Mouse (Mus musculus) embryo, embryonic 11.5 days (tissue): Measurements from ENCODE around the gene Kit.

Source experiments
- DNase-seq: peaks from one replicate; pipeline ENCODE4 v3.0.0-alpha.2; 2012; ENCODE audit warnings: low read depth, low spot score

Gene Kit

DNA sequence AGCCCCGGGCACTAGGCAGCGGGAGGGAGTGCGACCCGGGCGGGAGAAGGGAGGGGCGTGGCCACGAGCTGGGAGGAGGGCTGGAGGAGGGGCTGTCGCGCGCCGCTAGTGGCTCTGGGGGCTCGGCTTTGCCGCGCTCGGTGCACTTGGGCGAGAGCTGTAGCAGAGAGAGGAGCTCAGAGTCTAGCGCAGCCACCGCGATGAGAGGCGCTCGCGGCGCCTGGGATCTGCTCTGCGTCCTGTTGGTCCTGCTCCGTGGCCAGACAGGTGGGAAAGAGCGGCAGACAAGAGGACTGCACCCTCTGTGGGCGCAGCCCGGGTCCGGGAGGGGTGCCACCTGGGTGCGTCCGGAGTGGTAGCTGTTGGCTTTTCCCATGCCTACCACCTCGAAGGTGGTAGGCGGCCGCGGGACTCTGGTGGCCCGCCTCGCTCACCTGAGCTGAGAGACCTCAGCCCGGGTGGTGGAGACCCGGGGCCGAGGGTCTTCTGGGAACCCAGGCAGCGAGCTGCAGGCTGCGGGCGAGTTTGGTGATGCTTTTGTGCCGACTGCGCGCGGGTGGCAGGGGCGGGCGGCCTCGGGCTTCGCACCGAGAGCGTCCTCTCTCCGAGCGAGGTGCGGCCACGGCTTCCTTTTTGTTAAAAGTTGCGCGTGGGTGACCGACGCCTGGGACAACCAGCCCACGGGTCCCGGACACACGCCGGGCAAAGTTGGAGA, at the start of gene Kit:
Kit (plus strand) TSS at position 65 of the 715 bp plus-strand sequence.
- DNase-seq = peak; percentile 79

DNA sequence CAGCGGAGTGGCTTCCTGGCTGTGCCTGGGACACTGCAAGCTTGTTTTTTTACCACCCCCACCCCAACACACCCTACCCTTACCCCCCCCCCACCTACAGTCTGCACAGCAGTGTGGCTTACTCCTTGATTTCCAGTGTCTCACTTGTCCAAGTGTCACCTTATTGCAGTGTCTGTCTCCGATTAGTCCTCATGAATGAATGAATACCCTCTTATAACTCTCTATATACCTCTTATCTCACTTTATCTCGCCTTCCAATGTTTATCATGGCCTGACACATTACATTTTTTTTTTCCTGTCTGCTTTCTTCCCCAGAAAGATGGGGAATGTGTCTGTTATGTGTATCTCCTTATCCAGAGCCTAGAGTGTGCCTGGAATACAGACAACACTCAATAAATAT, 38.6 kb upstream of the Kit start:
- no peak for DNase-seq

DNA sequence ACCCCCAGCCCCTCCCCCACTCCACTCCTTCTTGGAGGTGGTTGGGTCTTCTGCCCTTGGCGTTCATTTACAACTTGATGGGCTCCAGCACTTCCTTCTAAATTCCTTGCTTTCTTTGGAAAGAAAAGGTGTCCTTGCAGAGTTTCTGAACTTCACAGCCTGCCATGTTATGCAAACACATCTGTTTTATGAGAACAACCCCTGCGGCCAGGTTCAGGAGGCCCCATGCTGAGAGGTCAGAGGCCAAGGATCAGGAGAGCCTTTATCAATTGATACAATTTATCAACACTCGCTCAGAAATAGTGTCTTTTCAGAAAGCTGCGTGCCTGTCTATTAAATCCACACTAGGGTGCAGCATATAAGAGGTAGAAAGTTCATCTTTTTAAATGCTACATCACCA, 37.0 kb upstream of the Kit start:
- no peak for DNase-seq

DNA sequence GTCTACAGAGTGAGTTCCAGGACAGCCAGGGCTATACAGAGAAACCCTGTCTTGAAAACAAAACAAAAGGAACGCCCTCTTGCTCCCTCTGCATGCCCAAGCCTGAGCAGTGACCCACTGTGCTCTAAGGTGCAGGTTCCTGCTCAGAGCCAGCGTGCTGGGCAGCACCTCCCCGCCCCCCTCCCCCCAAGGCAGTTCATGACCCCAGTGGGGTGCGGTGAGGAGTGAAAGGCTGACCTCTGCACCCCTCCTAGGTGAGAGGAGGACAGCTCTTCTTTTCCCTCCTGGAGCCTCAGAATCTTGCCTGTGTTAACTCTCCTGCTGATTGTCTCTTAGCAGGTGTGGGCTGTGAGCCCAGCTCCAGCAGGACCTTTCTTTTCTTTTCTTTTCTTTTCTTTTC, 36.3 kb upstream of the Kit start:
- DNase-seq = no peak

DNA sequence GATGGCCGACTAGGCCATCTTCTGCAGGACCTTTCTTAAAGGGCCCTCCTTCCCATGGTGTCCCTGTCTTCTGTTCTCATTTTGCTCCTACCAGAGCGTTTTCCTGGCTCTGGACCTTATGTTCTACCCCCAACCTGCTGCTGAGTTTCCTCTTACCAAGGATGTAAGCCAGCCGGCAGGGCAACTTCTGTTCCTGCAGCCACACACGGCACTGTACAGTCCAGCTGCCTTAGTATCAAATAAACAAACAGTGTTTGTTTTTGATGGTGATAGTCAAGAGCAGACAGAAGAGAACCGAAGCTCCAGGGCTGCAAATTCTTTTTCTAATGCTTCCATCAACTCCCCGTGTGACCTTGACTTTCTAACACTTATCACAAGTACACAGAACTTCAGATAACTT, 35.6 kb upstream of the Kit start:
- no peak for DNase-seq

DNA sequence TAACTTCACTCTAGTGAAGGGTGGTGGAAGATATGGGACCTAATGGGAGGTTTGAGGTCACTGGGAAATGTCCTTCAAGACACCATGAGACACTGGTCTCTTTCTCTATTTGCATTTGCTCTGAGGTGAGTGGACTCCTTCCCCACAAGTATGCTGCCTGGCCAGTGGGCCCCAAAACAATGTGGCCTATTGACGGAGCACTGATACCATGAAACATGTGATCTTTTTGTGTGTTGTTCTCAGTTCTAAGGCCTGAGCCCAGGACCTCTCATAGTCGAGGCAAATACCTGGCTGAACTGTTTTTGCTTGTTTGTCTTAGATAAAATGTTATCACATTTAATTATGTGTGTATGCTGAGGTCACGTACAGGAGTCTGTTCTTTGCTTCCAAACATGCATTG, 31.0 kb upstream of the Kit start:
- DNase-seq = no peak

DNA sequence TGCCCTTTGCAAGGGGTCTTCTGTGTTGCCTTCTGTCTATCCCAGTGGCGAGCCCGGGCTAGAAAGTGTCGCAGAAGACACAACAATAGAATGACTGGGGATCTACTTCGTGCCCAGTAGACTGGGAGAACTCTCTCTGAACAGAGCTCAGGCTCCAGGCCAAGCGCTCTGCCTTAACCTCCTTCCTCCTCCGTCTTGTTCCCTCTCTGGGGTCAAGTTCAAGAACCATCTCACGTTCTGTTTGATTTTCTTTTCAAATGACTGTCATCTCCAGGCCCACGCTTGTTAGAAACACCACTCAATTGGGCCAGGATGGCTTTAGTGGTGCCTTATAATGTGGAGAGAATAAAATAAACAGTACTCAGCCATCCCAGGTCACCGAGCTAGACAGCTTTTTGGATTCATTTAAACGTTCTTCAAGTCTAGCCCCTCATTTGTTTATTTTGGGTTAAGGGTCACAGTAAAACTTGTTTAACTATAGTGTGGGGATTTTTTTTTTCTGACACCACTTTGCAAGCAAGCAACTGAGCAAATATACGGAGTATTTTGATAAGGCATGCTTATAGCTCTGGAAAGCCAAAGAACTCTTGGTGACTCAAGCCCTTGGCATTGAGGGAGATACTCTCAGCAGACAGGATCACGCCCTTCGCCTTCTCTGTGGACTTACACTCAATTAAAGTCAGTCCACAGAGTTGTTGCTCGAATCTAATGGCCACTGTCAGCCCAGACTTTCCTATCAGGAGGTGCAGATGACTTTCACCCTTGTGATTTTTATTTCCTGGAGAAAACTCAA, 30.0 kb upstream of the Kit start:
- DNase-seq = no peak

DNA sequence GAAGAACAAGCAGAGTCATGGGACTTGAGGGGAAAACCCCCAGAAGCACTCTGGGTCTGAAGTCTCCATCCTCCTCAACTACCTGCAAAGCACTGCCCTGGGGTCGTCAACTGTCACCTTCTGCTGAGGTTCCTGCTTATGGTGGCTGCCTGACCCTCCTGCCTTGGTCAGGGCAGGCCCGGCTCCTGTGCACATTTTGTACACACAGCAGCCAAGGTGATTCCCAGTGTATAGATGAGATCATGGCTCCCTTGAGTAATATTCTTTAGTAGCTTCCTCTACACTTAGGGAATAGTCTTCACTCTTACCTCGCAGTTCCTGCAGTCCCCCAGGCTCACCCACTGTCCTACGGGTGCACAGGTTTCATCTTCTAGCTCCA, 29.5 kb upstream of the Kit start:
- no peak for DNase-seq

DNA sequence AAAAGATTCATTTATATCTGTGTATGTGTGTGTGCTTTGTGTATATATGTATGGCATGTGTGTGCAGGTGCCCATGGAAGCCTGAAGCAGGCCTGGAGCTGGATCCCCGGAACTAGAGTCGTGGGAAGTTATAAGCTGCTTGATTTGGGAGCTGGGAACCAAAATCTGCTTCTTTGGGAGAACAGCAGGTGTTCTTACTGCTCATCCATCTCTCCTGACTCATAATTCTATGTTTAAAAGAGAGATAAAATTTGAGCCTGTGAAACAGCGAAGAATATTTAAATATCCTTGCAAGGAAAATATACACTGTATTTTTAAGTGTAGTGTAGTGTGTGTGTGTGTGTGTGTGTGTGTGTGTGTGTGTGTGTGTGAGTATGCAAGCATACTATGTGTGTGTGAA, 21.7 kb upstream of the Kit start:
- no peak for DNase-seq

DNA sequence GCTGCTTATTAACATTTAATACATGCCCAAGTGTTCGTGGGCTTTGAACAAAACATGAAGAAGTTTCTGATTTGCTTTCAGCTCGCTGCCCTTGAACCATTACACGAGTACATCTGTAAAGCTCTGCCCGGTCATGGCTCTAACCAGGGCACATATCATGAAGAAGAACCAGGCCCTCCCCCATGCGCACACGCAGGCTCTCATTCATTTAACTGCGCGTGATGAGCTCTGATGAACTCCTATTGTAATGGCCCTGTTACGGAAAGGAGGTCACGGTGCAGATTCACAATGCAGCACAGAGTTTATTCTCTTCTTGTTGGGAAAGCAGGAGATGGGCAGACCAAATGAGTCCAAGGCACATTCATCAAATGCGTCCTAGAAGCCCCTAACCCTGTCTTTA, 17.1 kb upstream of the Kit start:
- no peak for DNase-seq

DNA sequence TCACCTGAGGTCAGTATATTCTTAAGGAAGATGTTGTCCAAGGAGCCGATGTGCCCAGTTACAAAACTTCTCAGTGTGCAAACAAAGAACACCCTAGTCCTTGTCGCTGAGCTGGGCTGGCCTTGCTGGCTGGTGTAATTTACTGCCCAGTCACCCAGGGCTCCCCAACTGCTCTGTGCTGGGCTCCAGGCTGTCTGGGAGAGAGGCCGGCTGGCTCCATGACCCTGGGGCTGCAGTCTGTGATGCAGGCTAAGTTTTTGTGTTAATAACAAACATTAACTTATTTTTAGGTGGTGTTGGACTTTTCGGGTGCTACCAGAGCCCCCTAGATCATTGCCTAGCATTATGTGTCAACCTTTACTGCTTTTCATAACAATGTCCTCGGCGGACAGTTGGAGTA, 15.4 kb upstream of the Kit start:
- no peak for DNase-seq

DNA sequence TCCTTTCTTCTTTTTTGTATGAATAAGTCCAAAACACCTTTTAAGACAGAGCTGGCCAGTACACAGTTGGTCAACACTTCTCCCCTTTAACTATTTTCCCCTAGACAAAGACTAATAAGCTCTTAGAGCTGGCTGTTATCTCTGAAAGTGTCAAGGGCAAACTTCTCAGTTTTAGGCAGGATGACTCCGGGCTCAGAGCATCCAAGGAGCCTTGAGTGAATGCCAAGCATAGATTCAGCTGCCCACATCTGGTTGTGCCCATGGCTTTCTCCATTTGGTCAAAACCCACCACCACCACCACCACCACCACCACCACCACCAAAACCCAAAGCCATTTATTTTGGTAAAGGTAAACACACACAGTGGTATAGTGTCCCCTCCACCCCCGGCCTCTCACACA, 13.5 kb upstream of the Kit start:
- no peak for DNase-seq

DNA sequence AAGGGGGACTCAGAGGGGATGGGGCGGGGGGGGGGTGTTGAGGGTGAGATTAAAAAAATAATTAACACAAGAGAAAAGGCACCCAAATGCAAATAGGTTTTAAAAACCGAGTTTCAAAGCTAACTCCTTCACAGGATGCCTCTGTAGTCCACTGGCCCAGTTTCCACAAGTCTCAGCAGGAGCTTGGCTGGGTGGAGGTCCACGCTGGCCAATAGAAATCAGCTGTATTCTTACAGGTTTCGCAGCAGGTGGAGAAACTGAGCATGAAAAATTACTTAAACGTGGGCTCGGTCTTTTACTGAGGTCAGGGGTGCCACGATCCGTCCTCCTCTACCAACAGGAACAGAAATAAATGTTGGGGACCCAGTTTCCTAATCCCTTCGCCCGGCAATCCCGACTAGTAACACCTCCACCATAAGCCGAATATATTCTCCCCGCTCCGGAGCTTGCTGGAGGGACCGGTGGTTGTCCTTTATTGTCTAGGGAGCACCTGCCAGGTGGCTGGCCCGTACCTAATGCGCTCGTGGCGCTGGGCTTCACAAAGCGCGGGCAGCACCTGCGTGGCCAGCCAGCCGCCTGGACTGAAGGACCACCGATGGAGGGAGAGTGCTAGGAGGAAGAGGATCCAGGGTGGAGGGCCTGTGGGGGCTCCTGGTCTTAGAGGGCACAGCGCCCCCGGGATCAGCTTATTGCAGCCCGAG, 415 bp upstream of the Kit start:
- DNase-seq = no peak

DNA sequence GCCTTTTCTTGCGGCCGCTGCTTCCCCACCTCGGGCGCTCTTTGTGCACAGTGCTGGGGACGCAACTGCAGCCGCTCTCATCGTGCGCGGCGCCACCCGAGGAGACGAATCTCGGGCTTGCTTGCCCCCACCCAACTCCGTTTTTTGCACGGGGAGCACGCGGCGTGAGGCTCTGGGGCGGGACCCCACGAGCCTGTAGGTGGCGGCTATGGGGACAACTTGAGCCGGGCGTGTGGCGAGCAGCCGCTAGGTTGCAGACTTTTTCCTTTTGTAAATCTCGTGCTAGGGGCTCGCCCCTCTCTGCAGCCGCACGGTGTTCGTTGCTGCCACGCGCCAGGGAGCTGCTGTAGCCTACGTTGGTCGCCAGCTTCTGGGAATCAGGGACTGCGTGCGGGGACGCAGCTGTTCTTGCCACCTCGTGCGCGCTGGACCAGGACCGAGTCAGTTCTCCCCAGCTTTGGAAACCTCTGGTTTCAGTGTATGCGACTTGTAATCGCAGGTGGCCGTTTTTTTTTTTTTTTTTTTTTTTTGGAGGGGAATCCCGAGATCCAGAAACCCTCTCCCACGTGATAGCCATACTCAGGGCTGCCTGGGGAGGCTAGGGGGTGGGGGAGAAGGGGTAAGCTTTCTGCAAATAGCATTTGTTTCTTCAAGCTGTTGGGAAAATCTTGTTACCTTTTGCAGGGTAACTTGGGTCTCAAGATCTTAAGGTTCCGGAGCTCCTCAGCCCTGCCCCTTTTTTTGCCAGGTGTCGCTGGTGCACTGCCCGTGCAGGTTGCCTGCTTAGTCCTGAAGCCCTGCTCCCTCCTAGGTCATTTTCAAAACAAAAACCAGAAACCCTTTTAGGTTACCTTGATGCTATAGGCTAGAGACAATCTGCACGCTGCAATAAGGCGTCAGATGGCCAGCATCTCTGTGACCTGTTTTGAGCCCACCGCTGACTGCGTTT, 1.1 kb downstream of the Kit start:
- peak; percentile 65 for DNase-seq

DNA sequence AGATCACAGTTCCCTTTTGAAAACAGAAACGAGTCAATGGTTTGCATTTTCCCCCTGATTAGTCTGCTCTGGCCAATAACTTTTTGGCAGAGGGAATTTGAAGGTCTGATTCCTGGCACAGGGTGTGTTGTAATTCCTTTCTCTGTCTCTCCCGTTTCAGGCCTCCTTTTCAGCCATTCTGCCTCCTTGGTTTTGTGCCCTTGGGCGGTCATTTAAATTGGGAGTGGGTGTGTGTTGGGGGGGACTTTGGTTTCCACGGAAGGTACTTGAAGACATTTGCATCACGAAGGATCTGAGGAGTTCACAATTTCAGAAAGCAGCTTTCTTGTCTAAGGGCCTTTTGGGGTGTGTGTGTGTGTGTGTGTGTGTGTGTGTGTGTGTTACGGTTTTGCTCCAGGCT, 2.0 kb downstream of the Kit start:
- DNase-seq = no peak

DNA sequence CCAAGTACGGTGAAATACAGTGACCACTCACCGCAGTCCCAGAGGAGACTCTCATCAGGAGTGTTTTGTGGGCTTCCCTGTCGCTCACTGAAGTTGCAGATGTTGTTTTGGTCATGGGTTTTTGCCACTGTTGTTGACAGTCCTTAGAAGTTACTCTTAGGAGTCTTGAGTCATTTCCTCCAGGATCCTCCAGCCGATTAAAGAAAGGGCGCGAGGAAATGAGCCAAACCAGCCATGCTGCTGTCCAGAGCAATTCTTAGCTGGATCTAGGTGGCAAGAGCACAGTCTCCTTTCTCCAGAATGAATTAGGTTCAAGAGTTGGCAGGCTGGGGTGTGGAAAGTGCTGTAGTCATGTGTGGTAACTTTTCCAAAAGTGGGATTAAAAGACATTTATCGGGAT, 3.4 kb downstream of the Kit start:
- DNase-seq = no peak

DNA sequence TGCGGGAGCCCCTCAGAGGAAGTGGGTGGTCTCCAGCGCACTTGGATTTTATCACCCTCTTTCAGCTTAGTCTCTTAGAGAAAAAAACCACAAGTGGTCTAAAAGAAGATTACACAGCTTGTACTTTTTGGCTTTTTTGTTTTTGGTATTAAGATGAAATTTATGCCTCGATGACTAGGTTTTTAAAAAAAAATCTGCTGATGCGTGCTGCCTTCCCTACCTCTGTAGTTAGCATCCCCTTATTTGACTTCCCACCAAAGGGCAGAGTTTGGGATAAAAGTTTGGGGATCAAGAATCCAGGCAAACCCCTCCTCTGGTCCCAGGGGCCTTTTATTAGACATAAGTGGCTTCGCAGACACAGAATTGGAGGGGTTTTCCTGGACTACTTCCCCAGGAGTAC, 4.5 kb downstream of the Kit start:
- DNase-seq = no peak

DNA sequence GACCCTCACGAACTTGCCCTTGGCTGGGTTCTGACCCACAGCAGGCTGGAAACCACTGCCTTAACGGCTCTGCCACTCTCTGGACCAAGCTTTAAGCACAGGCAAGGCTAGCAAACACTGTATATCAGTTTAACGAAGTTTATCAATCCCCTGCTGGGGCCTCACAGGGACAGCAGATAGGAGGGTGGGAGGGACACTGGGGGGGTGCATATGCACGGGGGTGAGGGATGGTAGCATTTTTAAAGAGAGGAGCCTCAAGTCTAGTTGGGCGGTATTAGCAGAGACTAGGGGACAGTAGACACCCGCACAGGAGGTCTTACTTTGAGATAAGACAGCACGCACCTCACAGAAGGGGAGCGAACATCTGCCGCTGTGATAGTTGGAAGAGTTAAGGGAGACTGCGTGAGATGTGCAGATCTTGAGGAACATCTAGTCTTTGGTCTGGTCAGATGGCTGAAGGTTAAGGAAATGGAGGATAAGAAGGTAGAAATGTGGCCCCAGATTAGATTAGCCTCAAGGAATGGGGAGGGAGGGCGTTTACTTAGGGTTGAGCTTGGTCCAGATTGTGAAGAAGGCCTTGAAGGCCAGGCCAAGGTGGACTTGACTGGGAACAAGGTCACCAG, 5.0 kb downstream of the Kit start:
- no peak for DNase-seq

DNA sequence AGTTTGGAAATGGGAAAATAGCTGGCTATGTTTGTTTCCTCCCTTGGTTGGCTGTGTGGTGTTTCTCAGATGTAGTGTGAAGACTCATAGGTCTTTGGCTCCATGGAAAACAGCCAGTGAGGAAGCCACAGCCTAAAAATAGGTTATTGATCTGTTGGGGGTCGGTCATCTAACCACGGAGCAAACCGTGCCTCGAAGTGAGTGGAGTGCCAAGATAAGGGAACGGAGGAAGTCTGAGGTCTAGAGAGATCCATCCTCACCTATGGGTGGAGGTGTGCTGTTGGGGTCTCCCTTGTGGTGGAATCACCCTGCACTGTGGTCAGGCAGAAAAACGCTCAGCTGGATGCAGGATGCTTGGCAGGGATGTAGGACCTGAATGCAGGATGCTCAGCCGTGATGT, 7.2 kb downstream of the Kit start:
- DNase-seq = no peak

DNA sequence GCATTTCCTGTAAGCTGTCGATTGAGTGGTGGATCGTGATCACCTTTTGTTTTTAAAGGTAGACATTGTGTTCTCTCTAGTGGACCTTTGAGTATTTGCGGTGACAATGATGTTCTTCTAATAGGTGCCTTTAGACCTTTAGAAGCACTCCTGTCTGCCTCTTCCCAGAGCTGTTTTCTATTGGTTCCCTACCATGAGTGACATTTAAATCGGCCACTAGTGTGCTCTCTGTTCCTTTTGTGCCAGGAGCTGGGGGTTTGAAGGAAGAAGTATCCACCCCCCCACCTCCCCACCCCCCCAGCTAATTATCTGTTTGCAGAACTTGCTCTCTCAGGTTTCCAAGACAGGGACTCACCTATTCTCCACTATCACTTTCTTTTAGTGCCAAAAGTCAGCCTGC, 13.1 kb downstream of the Kit start:
- DNase-seq = no peak
